Mouse (Mus musculus) fat pad, adult 2 months (tissue): ENCODE data around the gene Naa16.
"Not testable (repeated sequence)": the region's sequence is repeated elsewhere in the genome, so short reads cannot be mapped to it uniquely, and the experiment has no call there.

Experiments used
- DNase-seq: peaks from one replicate; pipeline ENCODE4 v3.0.0-alpha.2; 2011; ENCODE audit warnings: low read depth, low spot score; ENCODE audit errors: extremely low read depth

Gene Naa16

GRCm38 (mm10) chr14:79390265-79390926 lies at the start of gene Naa16:
Naa16 (minus strand) TSS chr14:79390778.
- no peak for DNase-seq

- no peak for DNase-seq
These were observed 43.5 kb upstream of the Naa16 start for GRCm38 (mm10) chr14:79434068-79434467.

GRCm38 (mm10) chr14:79426730-79427365 lies 36.3 kb upstream of the Naa16 start:
- DNase-seq, result not testable (repeated sequence)

- DNase-seq, result peak; percentile 51
These were observed 35.6 kb upstream of the Naa16 start, which contains the start of gene Kbtbd7 for GRCm38 (mm10) chr14:79425979-79426729. Kbtbd7 (plus strand) TSS chr14:79426511.

GRCm38 (mm10) chr14:79420083-79420685 lies 29.6 kb upstream of the Naa16 start:
- DNase-seq, result no peak

- no peak for DNase-seq
These were observed 22.5 kb upstream of the Naa16 start for GRCm38 (mm10) chr14:79413121-79413520.

GRCm38 (mm10) chr14:79410662-79411061 lies 20.1 kb upstream of the Naa16 start:
- no peak for DNase-seq

GRCm38 (mm10) chr14:79409278-79409830 lies 18.8 kb upstream of the Naa16 start:
- DNase-seq, result no peak

- DNase-seq, result no peak
These were observed 17.1 kb upstream of the Naa16 start for GRCm38 (mm10) chr14:79407641-79408040.

- DNase-seq, result no peak
These were observed 6.9 kb upstream of the Naa16 start, which contains the start of gene Mtrf1 for GRCm38 (mm10) chr14:79397321-79398122. Mtrf1 (plus strand) TSS chr14:79397772.

GRCm38 (mm10) chr14:79394564-79394963 lies 4.0 kb upstream of the Naa16 start:
- DNase-seq, result no peak

- no peak for DNase-seq
These were observed 2.7 kb upstream of the Naa16 start for GRCm38 (mm10) chr14:79393289-79393688.

GRCm38 (mm10) chr14:79389438-79390264 lies 927 bp downstream of the Naa16 start:
- no peak for DNase-seq

- DNase-seq, result no peak
These were observed 2.3 kb downstream of the Naa16 start for GRCm38 (mm10) chr14:79388304-79388703.

GRCm38 (mm10) chr14:79383120-79383519 lies 7.5 kb downstream of the Naa16 start:
- no peak for DNase-seq

- no peak for DNase-seq
These were observed 13.5 kb downstream of the Naa16 start for GRCm38 (mm10) chr14:79377041-79377440.

- no peak for DNase-seq
These were observed 32.5 kb downstream of the Naa16 start for GRCm38 (mm10) chr14:79358055-79358454.

- DNase-seq, result no peak
These were observed 44.2 kb downstream of the Naa16 start for GRCm38 (mm10) chr14:79346384-79346783.

- DNase-seq, result no peak
These were observed 55.0 kb downstream of the Naa16 start for GRCm38 (mm10) chr14:79335613-79336012.
